Mouse (Mus musculus) liver, embryonic 14.5 days (tissue): ENCODE measurements around the gene Dvl1. TPM values are rescaled to one million over a fixed set of nuclear protein-coding genes. Genes with fewer than 3 reads are reported as not detected.
A peak's percentile ranks its signal among the peaks of the same experiment; 100 is the strongest.

Experiments used
- ATAC-seq: fragments of 200-750 bp; cut with Nextera tagmentation; 2 replicates; pipeline ENCODE4 v1.8.0; 2017; ENCODE audit warnings: moderate number of reproducible peaks, mild to moderate bottlenecking, moderate library complexity; ENCODE audit not compliant: insufficient read depth
- DNase-seq, 3 experiments: peaks; one replicate each; pipeline ENCODE4 v3.0.0-alpha.2; 2012 to 2013; ENCODE audit warnings: low read depth in 3 of 3, low spot score in 3 of 3
- H3K27ac ChIP-seq: fragments of 300-500 bp; sonication (generic); 2 replicates; pipeline ENCODE4 v1.5.1; 2014; ENCODE audit warnings: moderate library complexity, mild to moderate bottlenecking, control low read depth, inconsistent platforms
- H3K27me3 ChIP-seq: fragments of 300-500 bp; sonication (generic); 2 replicates; pipeline ENCODE4 v1.6.1; 2014; ENCODE audit warnings: mild to moderate bottlenecking, low read length, moderate library complexity; ENCODE audit not compliant: control insufficient read depth, insufficient read depth
- H3K36me3 ChIP-seq: fragments of 300-500 bp; sonication (generic); replicated peaks from 2 replicates; pipeline ENCODE4 v1.6.1; 2014; ENCODE audit warnings: low read depth; ENCODE audit not compliant: control insufficient read depth, insufficient read depth
- H3K4me1 ChIP-seq, 2 experiments: fragments of 200-500 bp in 1 of 2; fragments of 300-500 bp in 1 of 2; sonication (generic) in 1 of 2; replicated peaks; 2 replicates each; pipeline ENCODE4 v1.6.1; 2012 to 2014; ENCODE audit warnings: antibody characterized with exemption in 1 of 2, inconsistent platforms in 1 of 2, low read length in 1 of 2; ENCODE audit not compliant: control insufficient read depth in 2 of 2, insufficient read depth in 2 of 2
- H3K4me2 ChIP-seq: fragments of 300-500 bp; sonication (generic); 2 replicates; pipeline ENCODE4 v1.6.1; 2014; ENCODE audit warnings: low read depth, mild to moderate bottlenecking, control low read depth, moderate library complexity
- H3K4me3 ChIP-seq, 2 experiments: fragments of 200-500 bp in 1 of 2; fragments of 300-500 bp in 1 of 2; sonication (generic) in 1 of 2; 2 replicates each; pipeline ENCODE4 v1.5.1; 2012 to 2014; ENCODE audit warnings: low read depth in 2 of 2, low read length in 2 of 2, mild to moderate bottlenecking in 2 of 2, control low read depth in 1 of 2, inconsistent platforms in 1 of 2, moderate library complexity in 1 of 2; ENCODE audit not compliant: insufficient read depth in 1 of 2
- H3K9ac ChIP-seq: fragments of 300-500 bp; sonication (generic); replicated peaks from 2 replicates; pipeline ENCODE4 v1.6.1; 2014; ENCODE audit warnings: mild to moderate bottlenecking, control low read depth, moderate library complexity
- H3K9me3 ChIP-seq: fragments of 300-500 bp; sonication (generic); 2 replicates; pipeline ENCODE4 v1.6.1; 2016; ENCODE audit warnings: low read length, mixed read lengths; ENCODE audit not compliant: control insufficient read depth
- CTCF ChIP-seq: IDR thresholded peaks from 2 replicates; pipeline ENCODE4 v1.5.1; 2016; ENCODE audit warnings: antibody characterized with exemption, low read depth, control low read depth
- EP300 ChIP-seq: IDR thresholded peaks from 2 replicates; pipeline ENCODE4 v1.6.1; 2016; ENCODE audit warnings: antibody characterized with exemption, low read depth
- WGBS: fragments of 180-500 bp; shearing (Covaris S2); extraction: QIAGEN DNeasy Blood & Tissue Kit; methylation state at CpG from one replicate; pipeline ENCODE4 v1.1.7; 2014; ENCODE audit not compliant: insufficient replicate concordance; 5-methylcytosine and 5-hydroxymethylcytosine counted together
- polyA plus RNA-seq, 2 experiments: library from polyadenylated mRNA; depleted of rRNA in 1 of 2; stranded (reverse) in 1 of 2; unstranded in 1 of 2; fragments of >200 nt; fragmentation: Nextera tagmentation in 1 of 2; extraction: Ambion mirVana in 1 of 2; gene quantifications; 2 replicates each; pipeline versions ENCODE4 v1.2.1 to v1.2.3; 2012 to 2014

The Dvl1 gene
- polyA plus RNA-seq, 2 experiments: 2.8 to 20.9 TPM

GRCm38 (mm10) chr4:155847591-155848352 is 570 bp downstream of the Dvl1 start:
- Histone ChIP-seq H3K9me3 (no peaks in the 10 kb centered on the region), H3K4me2 (peak overlapping the region; percentile 99), H3K9ac (peak overlapping the region; percentile 75), H3K27ac (no peak overlapping the region), H3K4me3 (peak overlapping the region; percentile 62 to 94), H3K4me1 (peaks cover 11 to 12% of the 10 kb centered on the region in 2 experiments; a peak in 3 of 4 replicates), H3K27me3 (peaks cover 1% of the 10 kb centered on the region), H3K36me3 (no peaks in the 10 kb centered on the region)
- 1% methylated on average over 57 of the region's 69 CpGs for WGBS
- no peak; the same call in 1 of the 2 replicates for TF ChIP-seq CTCF
- no peak for TF ChIP-seq EP300
- ATAC-seq: peak; percentile 71
- DNase-seq: no peak

DNA sequence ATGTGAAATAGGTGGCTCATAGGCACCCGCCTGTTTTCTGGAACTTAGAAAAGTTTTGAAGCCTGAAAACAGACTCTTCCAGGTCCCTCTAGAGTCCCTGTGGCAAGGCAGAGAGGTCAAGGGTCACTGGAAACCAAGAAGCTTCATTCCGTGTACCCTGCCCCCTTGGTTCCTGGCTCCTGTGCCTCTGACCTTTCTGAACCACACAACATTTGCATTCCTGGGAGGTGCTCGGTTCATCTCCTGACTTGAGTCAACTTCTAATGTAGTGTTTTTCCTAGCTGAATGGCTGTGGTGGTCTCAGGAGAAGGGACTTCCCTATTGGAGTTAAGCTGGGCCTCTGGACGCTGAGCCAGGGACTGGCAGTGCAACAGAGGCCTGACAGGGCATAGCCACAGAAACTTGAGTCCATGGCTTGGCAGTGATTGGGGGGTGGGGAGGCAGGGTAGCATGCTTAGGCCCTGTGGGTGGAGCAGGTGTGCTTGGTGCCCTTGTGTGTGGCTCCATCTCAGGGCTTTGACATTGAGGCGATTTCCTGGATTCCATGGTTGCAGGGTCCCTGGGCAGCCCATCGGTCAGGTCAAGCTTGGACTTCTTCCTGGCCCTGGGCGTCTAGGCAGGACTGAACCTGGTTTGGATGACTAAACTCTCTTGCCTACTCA is 1.4 kb downstream of the Dvl1 start:
- ATAC-seq (no peak), DNase-seq (no peak)
- no peaks in the 10 kb centered on the region for H3K9me3 ChIP-seq
- H3K9ac ChIP-seq: peak overlapping the region; percentile 75
- H3K4me3 ChIP-seq: peak overlapping the region; percentile 62 to 94
- H3K4me2 ChIP-seq: peak overlapping the region; percentile 99
- H3K27me3 ChIP-seq: no peaks in the 10 kb centered on the region
- no peak for TF ChIP-seq CTCF
- TF ChIP-seq EP300: no peak
- no peak overlapping the region for H3K27ac ChIP-seq
- 58% methylated on average over 7 of the region's 7 CpGs for WGBS
- no peaks in the 10 kb centered on the region for H3K36me3 ChIP-seq
- H3K4me1 ChIP-seq: peaks cover 11 to 12% of the 10 kb centered on the region in 2 experiments; a peak in 3 of 4 replicates

DNA sequence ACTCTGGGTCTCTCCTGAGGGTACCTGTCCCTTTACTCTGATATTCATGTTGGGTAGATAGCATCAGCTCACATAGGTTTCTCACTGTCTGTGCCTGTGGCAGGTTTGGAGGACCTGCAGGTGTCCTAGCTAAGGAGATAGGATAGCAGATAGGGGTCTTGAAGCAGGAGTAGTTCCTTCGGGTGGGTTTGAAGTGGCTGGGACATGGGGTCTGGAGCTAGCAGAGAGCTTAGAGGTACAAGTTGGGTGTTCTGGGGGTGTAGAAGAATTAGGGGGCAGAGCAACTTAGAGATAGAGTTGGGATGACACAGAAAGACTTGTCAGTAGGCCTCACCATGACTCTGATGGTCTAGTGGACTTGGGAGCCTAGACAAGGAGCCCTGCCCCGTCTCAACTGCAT is 2.2 kb downstream of the Dvl1 start:
- Histone ChIP-seq H3K4me2 (peak overlapping the region; percentile 99; the same call in 1 of the 2 replicates), H3K9me3 (no peaks in the 10 kb centered on the region), H3K9ac (no peak overlapping the region)

DNA sequence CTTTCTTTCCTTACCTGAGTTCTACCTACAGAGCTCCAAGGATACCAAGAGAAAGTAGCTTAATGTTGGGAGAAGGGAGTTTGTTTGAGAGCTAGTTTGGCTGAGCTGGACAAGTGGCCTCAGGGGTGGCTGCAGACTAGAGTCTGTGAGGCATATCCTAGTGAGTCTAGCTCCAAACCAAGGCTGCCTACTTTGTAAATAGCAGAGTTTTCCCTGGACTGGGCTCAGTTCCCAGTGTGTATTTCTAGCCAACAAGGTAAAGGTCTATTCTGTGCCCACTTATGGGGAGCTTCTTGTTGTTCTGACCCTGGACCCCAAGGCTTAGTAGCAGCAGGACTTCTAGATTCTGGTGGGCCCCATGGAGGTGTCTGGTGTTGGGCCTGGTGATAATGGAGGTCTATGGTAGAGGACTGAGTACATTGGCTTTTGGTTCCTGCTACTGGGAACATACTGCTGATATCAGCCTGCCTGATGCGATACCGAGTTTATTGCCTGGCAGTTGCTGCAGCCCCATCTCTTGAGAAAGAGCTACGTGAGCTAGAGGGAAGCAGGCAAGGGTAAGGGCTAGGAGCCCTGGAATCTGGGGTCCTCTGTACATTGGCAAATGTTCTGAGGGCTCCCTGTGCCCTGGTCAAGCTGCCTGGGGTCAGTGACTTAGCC is 2.7 kb downstream of the Dvl1 start:
- DNase-seq: no peak
- Histone ChIP-seq H3K36me3 (no peaks in the 10 kb centered on the region; the same call in 1 of the 2 replicates), H3K27me3 (no peaks in the 10 kb centered on the region), H3K9ac (no peak overlapping the region), H3K9me3 (no peaks in the 10 kb centered on the region), H3K27ac (no peak overlapping the region), H3K4me2 (peak overlapping the region; percentile 99; the same call in 1 of the 2 replicates), H3K4me3 (no peak overlapping the region), H3K4me1 (peaks cover 11 to 12% of the 10 kb centered on the region in 2 experiments; a peak in 3 of 4 replicates)
- WGBS: 74% methylated on average over 3 of the region's 3 CpGs
- no peak for ATAC-seq
- TF ChIP-seq EP300 (no peak), CTCF (no peak)

More for the DNA sequence above, 2.2 kb downstream of the Dvl1 start:
- ATAC-seq (no peak), DNase-seq (no peak)
- H3K27me3 ChIP-seq: no peaks in the 10 kb centered on the region
- peaks cover 11 to 12% of the 10 kb centered on the region in 2 experiments; a peak in 3 of 4 replicates for H3K4me1 ChIP-seq
- no peaks in the 10 kb centered on the region for H3K36me3 ChIP-seq
- TF ChIP-seq CTCF (no peak), EP300 (no peak)
- H3K4me3 ChIP-seq: no peak overlapping the region
- H3K27ac ChIP-seq: no peak overlapping the region
- 76% methylated on average over 2 of the region's 2 CpGs for WGBS
